In the genomic region with DNA sequence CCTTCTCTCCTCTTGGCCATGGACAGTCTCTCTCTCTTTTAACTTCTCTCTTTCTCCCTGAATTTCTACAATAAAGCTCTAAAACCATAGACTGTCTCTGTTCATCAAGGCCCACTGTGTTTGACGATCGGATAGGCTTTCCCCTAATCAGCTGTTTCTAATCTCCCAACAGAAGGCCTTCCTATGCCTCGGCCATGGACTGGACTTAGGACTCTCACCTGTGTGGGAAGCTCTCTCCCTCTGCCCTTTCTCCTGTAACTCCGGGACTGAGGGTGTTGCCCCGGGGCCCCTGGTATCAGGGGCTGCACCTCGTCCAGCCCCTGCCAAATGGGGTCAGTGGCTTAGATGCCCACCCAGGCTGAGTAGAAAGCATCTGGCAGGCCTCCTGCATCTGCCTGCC, we compare ENCODE assay signal across 24 mouse cellular contexts.
DNase-seq lines count a peak whose midpoint lies in the region; ATAC-seq lines count a peak whose summit lies in the region.
"Had no signal": no experiment of that assay in that cellular context is flagged by ENCODE, and none has a peak within 500 bp of the region (broad histone marks: within the 10 kb centered on the region; RNA-seq: fewer than 3 reads in every experiment).

No protein-coding gene starts in this region.

- no peaks in the 10 kb centered on the region for H3K36me3 ChIP-seq in intestine, embryonic 16.5 days (ENCODE audit: control insufficient read depth, insufficient read depth, low read length)
- no peaks in the 10 kb centered on the region for H3K36me3 ChIP-seq in intestine, embryonic 15.5 days
- no peaks in the 10 kb centered on the region for H3K36me3 ChIP-seq in midbrain, embryonic 14.5 days (ENCODE audit: control insufficient read depth, insufficient read depth, low read length)
- H3K36me3 ChIP-seq in midbrain, embryonic 10.5 days, result no peaks in the 10 kb centered on the region
- H3K36me3 ChIP-seq: forebrain, embryonic 10.5 days; G1E; heart, embryonic 10.5 days; hindbrain, embryonic 12.5 days had no signal

- 85% methylated on average over 6 of the region's 6 CpGs for WGBS in intestine, embryonic 16.5 days
- WGBS in intestine, embryonic 15.5 days, result 78% methylated on average over 6 of the region's 6 CpGs
- 90% methylated on average over 6 of the region's 6 CpGs for WGBS in midbrain, embryonic 14.5 days
- 87% methylated on average over 6 of the region's 6 CpGs for WGBS in midbrain, embryonic 10.5 days

- peak; percentile 30 for DNase-seq in kidney, adult 9 months
- no peak for DNase-seq in kidney, adult 8-10 months
- no peak for DNase-seq in midbrain, embryonic 14.5 days
- no peak for DNase-seq in midbrain, embryonic 10.5 days (ENCODE audit: low spot score)
- DNase-seq: adrenal gland, postnatal 10 days; adrenal gland, postnatal 36 days; B cell, adult 2 months; cerebellum, adult 18-20 months; cerebellum, adult 9-10 months; cerebellum, postnatal 14 days; gastrocnemius, postnatal 10 days; gastrocnemius, postnatal 36 days; heart, adult 2 months had no signal

- no peak overlapping the region for H3K4me3 ChIP-seq in intestine, embryonic 16.5 days (ENCODE audit: low read length)
- no peak overlapping the region for H3K4me3 ChIP-seq in intestine, embryonic 15.5 days (replicated peaks)
- no peak overlapping the region for H3K4me3 ChIP-seq in midbrain, embryonic 14.5 days (replicated peaks; ENCODE audit: low read depth, low read length)
- H3K4me3 ChIP-seq in midbrain, embryonic 10.5 days, result no peak overlapping the region
- H3K4me3 ChIP-seq: forebrain, embryonic 10.5 days; forebrain, embryonic 13.5 days; heart, adult 2 months; heart, embryonic 10.5 days; hindbrain, embryonic 12.5 days had no signal

- no peak overlapping the region for H3K9ac ChIP-seq in intestine, embryonic 16.5 days (ENCODE audit: low read depth, low read length)
- no peak overlapping the region for H3K9ac ChIP-seq in intestine, embryonic 15.5 days
- H3K9ac ChIP-seq in midbrain, embryonic 14.5 days (replicated peaks; ENCODE audit: low read length), result no peak overlapping the region
- H3K9ac ChIP-seq: forebrain, embryonic 13.5 days; hindbrain, embryonic 12.5 days had no signal

- peak; percentile 71 for ATAC-seq in intestine, embryonic 16.5 days
- no peak for ATAC-seq in intestine, embryonic 15.5 days
- ATAC-seq in midbrain, embryonic 14.5 days (ENCODE audit: low FRiP score, low TSS enrichment), result peak; percentile 34; the same call in 1 of the 2 replicates
- ATAC-seq: forebrain, embryonic 13.5 days; forebrain, embryonic 16.5 days; hindbrain, embryonic 16.5 days; Patski had no signal

- no peak overlapping the region for H3K27ac ChIP-seq in intestine, embryonic 16.5 days (ENCODE audit: low read length)
- no peak overlapping the region for H3K27ac ChIP-seq in intestine, embryonic 15.5 days
- no peak overlapping the region for H3K27ac ChIP-seq in midbrain, embryonic 14.5 days (replicated peaks; ENCODE audit: low read depth, low read length)
- no peak overlapping the region for H3K27ac ChIP-seq in midbrain, embryonic 10.5 days (replicated peaks)
- H3K27ac ChIP-seq: forebrain, embryonic 10.5 days; forebrain, embryonic 13.5 days; heart, adult 2 months; heart, embryonic 10.5 days; hindbrain, embryonic 12.5 days had no signal

- H3K4me1 ChIP-seq in intestine, embryonic 16.5 days (ENCODE audit: control insufficient read depth, insufficient read depth, low read length), result no peaks in the 10 kb centered on the region
- no peaks in the 10 kb centered on the region for H3K4me1 ChIP-seq in intestine, embryonic 15.5 days (replicated peaks)
- 0 out of 2 replicates have a peak, but pooled peaks cover 2% of the 10 kb centered on the region for H3K4me1 ChIP-seq in midbrain, embryonic 14.5 days (ENCODE audit: control insufficient read depth, insufficient read depth, low read length)
- no peaks in the 10 kb centered on the region for H3K4me1 ChIP-seq in midbrain, embryonic 10.5 days
- H3K4me1 ChIP-seq: heart, embryonic 10.5 days had no signal

- H3K4me2 ChIP-seq in intestine, embryonic 16.5 days (ENCODE audit: low read depth, low read length), result no peak overlapping the region
- no peak overlapping the region for H3K4me2 ChIP-seq in intestine, embryonic 15.5 days (replicated peaks)
- H3K4me2 ChIP-seq in midbrain, embryonic 14.5 days (ENCODE audit: low read length), result no peak overlapping the region
- H3K4me2 ChIP-seq: forebrain, embryonic 13.5 days; hindbrain, embryonic 12.5 days had no signal

- no peaks in the 10 kb centered on the region for H3K27me3 ChIP-seq in intestine, embryonic 16.5 days (replicated peaks; ENCODE audit: control insufficient read depth, insufficient read depth, low read length)
- no peaks in the 10 kb centered on the region for H3K27me3 ChIP-seq in intestine, embryonic 15.5 days (replicated peaks)
- H3K27me3 ChIP-seq in midbrain, embryonic 14.5 days (ENCODE audit: control insufficient read depth, insufficient read depth, low read length), result no peaks in the 10 kb centered on the region
- H3K27me3 ChIP-seq in midbrain, embryonic 10.5 days (ENCODE audit: low read depth, poor library complexity, severe bottlenecking), result no peaks in the 10 kb centered on the region
- H3K27me3 ChIP-seq: CH12.LX; forebrain, embryonic 13.5 days; hindbrain, embryonic 12.5 days; Patski had no signal

- H3K9me3 ChIP-seq in intestine, embryonic 16.5 days (ENCODE audit: control insufficient read depth, low read length), result no peaks in the 10 kb centered on the region
- no peaks in the 10 kb centered on the region for H3K9me3 ChIP-seq in intestine, embryonic 15.5 days
- H3K9me3 ChIP-seq in midbrain, embryonic 14.5 days (ENCODE audit: control insufficient read depth, low read length), result no peaks in the 10 kb centered on the region
- H3K9me3 ChIP-seq in midbrain, embryonic 10.5 days (replicated peaks), result no peaks in the 10 kb centered on the region
- H3K9me3 ChIP-seq: forebrain, embryonic 10.5 days; forebrain, embryonic 13.5 days; G1E; heart, embryonic 10.5 days; hindbrain, embryonic 12.5 days had no signal
